Mouse (Mus musculus): ENCODE measurements at regions not wholly inside any gene's neighbourhood (a gene's known extent, or its start where the extent isn't known, plus 50 kb on each side); places are given as distances from the start of the nearest gene placed in this dataset.
"Not testable (repeated sequence)": the region's sequence is repeated elsewhere in the genome, so short reads cannot be mapped to it uniquely, and the experiment has no call there.

GRCm38 (mm10) chr17:27318969-27319695, 114.9 kb upstream of the Lemd2 start:
- DNase-seq (ENCODE audit: low read depth in 2 of 2, low spot score in 2 of 2), result no peak

DNA sequence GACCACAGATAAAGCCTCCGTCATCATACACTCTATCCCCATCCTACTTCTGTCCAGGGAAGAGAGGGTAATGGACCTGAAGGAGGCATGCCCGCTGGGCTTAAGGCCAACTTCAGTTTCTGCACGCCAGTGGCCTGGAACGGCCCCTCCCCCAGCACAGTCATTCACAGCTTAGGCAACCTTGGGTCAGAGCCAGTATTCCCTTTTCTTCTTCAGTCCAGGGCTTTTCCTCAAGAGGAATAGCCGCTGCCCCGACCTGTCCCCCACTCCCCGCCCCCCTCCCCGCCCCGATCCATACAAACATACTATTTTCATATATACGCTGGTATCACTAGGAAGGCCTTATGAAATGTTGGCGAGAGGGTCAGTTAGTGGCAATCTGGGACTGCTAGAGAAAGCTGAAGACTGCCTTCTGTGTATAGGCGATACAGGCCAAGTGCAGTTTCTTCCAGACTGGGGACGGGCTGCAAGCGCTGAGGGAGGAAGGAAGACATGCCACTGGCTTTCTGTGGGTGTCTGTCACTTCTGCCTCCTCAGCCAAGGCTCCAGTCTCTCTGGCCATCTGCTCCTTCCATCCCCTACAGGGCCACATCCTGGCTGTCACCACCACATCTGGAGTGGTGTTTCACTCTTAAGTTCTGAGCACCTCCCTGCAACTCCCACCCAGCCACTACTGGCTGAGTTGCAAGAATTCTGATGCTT, 113.5 kb upstream of the Lemd2 start:
- no peak for DNase-seq (ENCODE audit: low read depth in 2 of 2, low spot score in 2 of 2)

DNA sequence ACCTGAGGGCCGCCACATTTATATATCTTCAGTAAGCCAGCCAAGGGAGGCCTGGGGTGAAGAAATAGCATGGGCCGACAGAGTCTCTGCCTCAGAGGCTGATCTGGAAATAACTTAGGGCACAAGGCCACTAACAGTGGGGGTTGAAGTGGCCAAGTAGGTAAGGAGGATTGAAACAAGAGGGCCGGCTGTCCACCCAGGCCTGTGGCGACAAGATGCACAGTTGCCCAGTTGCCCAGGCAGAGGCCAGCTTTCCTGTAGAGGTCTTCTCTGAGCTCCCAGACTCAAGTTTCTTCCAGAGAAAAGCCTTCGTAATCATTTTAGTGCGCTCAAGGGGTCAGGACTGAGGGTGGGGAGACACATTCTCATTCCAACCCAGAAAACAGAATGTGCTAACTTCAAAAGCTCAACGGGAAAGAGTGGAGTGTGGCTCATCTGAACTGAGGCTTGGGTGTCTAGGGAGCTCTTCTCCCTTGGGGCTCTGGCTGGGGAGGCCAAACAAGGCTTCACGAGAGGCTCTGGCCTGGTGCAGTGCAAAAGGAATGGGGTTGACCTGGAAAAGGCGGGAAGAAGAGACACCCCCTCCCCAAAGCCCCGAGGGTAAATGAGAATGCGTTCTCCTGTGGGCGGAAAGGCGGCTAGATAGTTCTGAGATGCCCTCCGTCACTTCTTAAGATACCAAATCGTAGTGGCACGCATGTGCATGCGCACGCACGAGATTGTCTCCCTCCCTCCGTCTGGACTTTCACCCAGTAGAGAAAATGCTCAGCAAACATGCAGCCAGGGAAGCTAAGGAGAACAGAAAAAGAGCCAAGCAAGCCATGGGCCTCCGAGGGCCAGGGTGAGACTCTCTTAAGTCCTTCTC, 112.7 kb upstream of the Lemd2 start:
- DNase-seq (ENCODE audit: low read depth in 2 of 2, low spot score in 2 of 2), result no peak

- no peak for DNase-seq (ENCODE audit: low read depth in 2 of 2, low spot score in 2 of 2)
Observed at GRCm38 (mm10) chr17:27315947-27316628, 111.8 kb upstream of the Lemd2 start.

GRCm38 (mm10) chr17:27315428-27315827, 111.2 kb upstream of the Lemd2 start:
- DNase-seq (ENCODE audit: low read depth in 2 of 2, low spot score in 2 of 2), result no peak

DNA sequence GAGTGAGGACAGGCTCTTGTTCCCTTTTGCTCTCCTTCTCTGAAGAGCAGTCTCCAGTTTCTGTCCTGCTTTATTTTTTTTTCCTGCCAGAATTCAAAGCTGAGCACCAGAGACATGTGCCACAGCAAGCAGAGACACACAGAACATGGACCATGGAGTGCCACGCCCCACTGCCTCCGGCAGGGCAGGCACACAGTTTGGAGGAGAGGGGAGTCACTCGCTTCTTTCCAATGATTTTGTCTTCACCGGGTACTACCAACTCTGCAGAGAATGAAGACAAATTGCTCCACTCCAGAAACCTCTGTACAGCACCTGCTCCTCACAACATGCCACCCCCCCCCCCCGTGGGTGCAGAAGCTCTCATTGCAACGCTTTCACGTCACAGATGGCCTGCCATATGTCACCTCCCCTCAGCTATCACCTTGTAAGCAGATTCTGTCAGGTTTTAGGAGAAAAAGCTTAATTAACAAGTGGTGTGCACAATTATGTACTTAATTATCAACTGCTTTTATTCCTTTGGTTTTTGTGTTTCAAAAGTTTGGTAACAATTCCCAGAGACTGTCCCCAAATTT, 110.6 kb upstream of the Lemd2 start:
- no peak for DNase-seq (ENCODE audit: low read depth in 2 of 2, low spot score in 2 of 2)

DNA sequence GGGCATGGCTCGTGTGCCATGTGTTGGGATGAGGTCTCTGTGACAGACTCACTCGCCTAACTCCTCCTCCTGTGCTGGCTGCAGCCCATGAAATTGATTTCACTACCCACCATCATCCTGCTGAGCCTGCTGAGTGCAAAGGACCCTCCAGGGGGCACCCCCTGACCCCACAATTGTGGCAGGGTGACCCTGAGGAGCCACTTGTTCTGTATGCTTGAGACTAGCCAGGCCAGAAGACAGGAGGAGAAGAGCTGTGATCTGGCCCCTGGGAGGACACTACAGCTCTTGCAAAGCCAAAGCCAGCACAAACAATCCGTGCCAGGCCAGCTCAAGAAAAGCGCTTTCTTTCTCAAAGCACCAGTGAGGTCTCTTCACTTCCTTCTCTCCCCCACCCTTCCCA, 104.7 kb upstream of the Lemd2 start:
- DNase-seq (ENCODE audit: low read depth in 2 of 2, low spot score in 2 of 2), result no peak

DNA sequence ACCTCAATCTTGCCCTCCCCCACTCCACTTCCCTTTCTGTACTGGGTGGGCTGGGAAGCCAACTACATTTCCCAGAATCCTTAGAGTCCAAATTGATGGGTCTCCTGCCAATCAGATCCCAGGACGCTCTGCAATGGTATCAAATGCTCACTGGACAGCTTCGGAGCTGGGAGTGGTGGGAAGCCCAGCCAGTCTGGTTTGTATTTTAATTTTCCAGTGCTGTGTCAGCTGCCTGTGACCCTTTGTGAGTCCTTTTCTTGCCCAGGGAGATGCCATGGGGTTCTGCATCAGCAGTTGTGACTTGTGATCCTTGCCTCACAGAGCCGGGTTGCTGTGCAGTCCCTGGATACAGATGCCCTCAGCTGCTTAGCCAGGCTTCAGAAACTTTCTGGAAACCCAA, 100.6 kb upstream of the Lemd2 start:
- no peak for DNase-seq (ENCODE audit: low read depth in 2 of 2, low spot score in 2 of 2)

- no peak for DNase-seq (ENCODE audit: low read depth in 2 of 2, low spot score in 2 of 2)
Observed at GRCm38 (mm10) chr17:27303633-27304479, 99.6 kb upstream of the Lemd2 start.

- no peak for DNase-seq (ENCODE audit: low read depth in 2 of 2, low spot score in 2 of 2)
Observed at GRCm38 (mm10) chr17:27303061-27303460, 98.8 kb upstream of the Lemd2 start.

- DNase-seq (ENCODE audit: low read depth in 2 of 2, low spot score in 2 of 2), result no peak
Observed at GRCm38 (mm10) chr17:27301376-27301775, 97.1 kb upstream of the Lemd2 start.

DNA sequence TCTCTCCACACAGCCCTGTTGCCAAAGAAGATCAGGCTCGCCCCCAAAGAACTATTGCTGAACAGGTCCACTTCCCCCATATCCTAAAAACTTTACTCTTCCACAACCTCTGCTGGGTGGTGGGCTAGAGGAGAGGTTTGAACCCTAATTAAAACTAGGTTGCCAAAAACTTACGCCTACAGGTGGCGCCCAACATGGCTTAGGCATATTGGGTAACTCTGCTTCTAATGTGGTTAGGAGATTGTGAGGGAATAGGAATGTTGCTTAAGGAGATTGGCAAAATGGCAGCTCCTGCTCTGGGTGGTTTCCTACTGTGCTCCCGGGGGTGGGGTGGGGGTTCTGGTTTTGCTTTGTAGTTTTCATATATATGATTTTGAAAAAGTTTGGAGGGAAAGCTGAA, 95.0 kb upstream of the Lemd2 start:
- no peak for DNase-seq (ENCODE audit: low read depth in 2 of 2, low spot score in 2 of 2)

GRCm38 (mm10) chr17:27298351-27298750, 94.1 kb upstream of the Lemd2 start:
- DNase-seq (ENCODE audit: low read depth in 2 of 2, low spot score in 2 of 2), result no peak

- DNase-seq (ENCODE audit: low read depth in 2 of 2, low spot score in 2 of 2), result no peak
Observed at GRCm38 (mm10) chr17:27296156-27296555, 91.9 kb upstream of the Lemd2 start.

DNA sequence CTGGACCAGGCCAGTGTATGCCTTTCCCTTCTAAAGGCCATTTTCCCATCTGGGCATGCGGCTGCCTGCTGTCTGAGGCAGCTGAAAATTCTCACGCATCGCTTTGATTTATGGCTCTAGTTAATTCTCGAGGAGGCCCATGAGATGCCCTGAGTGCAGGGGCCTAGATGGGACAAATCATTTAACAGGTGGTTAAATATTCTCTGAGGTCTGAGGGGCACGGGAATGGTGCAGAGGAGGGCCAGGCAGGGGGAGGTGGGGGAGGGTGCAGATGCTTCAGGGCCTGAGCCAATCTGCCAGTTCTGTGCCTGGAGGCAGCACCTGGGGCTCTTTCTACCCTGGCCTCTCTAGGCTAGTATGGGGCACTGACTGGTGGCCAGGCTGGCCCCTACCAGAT, 89.9 kb upstream of the Lemd2 start:
- no peak for DNase-seq (ENCODE audit: low read depth in 2 of 2, low spot score in 2 of 2)

- DNase-seq (ENCODE audit: low read depth in 2 of 2, low spot score in 2 of 2), result no peak
Observed at GRCm38 (mm10) chr17:27293586-27294207, 89.4 kb upstream of the Lemd2 start.

GRCm38 (mm10) chr17:27291673-27292072, 87.4 kb upstream of the Lemd2 start:
- DNase-seq (ENCODE audit: low read depth in 2 of 2, low spot score in 2 of 2), result no peak

GRCm38 (mm10) chr17:27291176-27291575, 86.9 kb upstream of the Lemd2 start:
- DNase-seq (ENCODE audit: low read depth in 2 of 2, low spot score in 2 of 2), result no peak

DNA sequence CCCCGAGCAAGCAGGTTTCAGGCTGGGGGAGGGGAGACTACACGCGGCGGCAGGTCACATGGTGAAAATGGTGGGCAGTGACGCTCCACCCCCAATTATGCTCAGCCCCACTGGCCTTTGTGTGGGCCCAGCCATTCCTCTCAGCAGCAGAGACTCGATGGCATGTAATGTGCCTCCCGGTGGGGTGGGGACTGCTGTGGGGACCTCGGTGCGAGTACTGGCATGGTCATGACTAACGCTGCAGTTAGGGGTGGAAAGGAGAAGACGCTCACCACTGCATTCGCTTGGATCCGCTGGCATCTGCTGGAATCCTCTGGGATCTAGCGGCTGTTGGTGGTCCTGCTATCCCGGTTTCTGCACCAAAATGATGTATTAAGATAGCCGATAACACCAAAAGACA, 86.0 kb upstream of the Lemd2 start:
- no peak for DNase-seq (ENCODE audit: low read depth in 2 of 2, low spot score in 2 of 2)

DNA sequence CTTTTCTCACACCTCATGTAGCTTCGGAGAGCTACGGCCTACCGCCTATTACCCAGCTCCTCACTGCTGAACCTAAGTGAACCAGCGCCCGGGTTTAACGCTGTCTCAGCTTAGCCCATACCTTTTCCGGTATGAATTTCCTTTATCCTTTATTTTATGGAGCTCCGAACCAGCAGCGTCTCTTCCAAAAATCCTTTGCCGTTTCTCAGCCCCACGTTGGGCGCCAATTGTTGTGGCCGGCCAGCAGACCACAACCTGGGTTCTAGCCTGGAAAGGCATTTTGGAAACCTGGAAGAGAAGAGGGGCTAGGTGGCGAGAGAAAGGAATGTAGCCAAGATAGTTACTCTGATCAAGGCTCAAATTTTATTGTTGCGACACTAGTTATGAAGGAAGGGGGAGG, 85.5 kb upstream of the Lemd2 start:
- DNase-seq (ENCODE audit: low read depth in 2 of 2, low spot score in 2 of 2), result not testable (repeated sequence)
